ENCODE assay signal across 9 mouse cellular contexts in the genomic region with DNA sequence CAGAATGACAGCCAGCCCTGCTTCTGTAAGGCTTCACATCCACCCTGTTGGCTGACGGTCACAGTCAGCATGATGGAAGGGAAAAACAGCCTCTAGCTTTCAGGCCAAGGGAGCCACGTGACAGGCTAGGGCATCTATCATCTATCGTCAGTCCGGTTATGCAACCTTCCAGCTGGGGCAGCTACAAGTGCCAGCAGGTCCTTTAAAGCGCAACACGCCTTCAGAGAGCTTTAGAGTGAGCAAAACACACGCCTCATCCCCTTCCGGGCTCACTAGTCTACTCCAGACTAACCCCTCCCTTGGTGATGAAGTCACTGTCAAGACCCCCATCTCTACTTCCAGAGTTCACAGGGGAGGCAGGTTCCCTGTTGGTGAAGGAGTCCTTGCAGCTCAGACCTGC. TPM values are rescaled to one million over a fixed set of nuclear protein-coding genes. Genes with fewer than 3 reads are reported as not detected.
A peak's percentile ranks its signal among the peaks of the same experiment; 100 is the strongest.
DNase-seq lines count a peak whose midpoint lies in the region; ATAC-seq lines count a peak whose summit lies in the region.
"Had no signal": no experiment of that assay in that cellular context is flagged by ENCODE, and none has a peak within 500 bp of the region (broad histone marks: within the 10 kb centered on the region; RNA-seq: fewer than 3 reads in every experiment).

No protein-coding gene starts in this region.

- H3K4me1 ChIP-seq in intestine, embryonic 16.5 days (ENCODE audit: control insufficient read depth, insufficient read depth, low read length): peaks cover 35% of the 10 kb centered on the region
- H3K4me1 ChIP-seq: limb, embryonic 12.5 days had no signal

- no peaks in the 10 kb centered on the region for H3K27me3 ChIP-seq in intestine, embryonic 16.5 days (replicated peaks; ENCODE audit: control insufficient read depth, insufficient read depth, low read length)

- H3K27ac ChIP-seq in intestine, embryonic 16.5 days (ENCODE audit: low read length): peak overlapping the region; percentile 14; the same call in 1 of the 2 replicates
- H3K27ac ChIP-seq: limb, embryonic 12.5 days had no signal

- no peaks in the 10 kb centered on the region for H3K36me3 ChIP-seq in intestine, embryonic 16.5 days (ENCODE audit: control insufficient read depth, insufficient read depth, low read length)
- H3K36me3 ChIP-seq: limb, embryonic 12.5 days had no signal

- peak; percentile 51 for DNase-seq in gastrocnemius, adult 18-20 months (ENCODE audit: low spot score)
- no peak for DNase-seq in gastrocnemius, postnatal 4 days (ENCODE audit: low spot score in 2 of 2)
- DNase-seq in adrenal gland, postnatal 36 days: peak; percentile 79 to 84
- DNase-seq in lung, postnatal 36 days: peak; percentile 92
- DNase-seq in left cerebral cortex, adult 11 months (ENCODE audit: low spot score): no peak
- no peak for DNase-seq in cerebellum, adult 11 months

- H3K9me3 ChIP-seq in intestine, embryonic 16.5 days (ENCODE audit: control insufficient read depth, low read length): no peaks in the 10 kb centered on the region
- H3K9me3 ChIP-seq: limb, embryonic 12.5 days had no signal

- no peak overlapping the region for H3K9ac ChIP-seq in intestine, embryonic 16.5 days (ENCODE audit: low read depth, low read length)
- H3K9ac ChIP-seq: limb, embryonic 12.5 days had no signal

- no peak overlapping the region for H3K4me3 ChIP-seq in intestine, embryonic 16.5 days (ENCODE audit: low read length)
- H3K4me3 ChIP-seq: limb, embryonic 12.5 days had no signal

- ATAC-seq in intestine, embryonic 16.5 days: peak; percentile 80
- no peak for ATAC-seq in inflammation-experienced regulatory T-cells, adult 6 months

- 15% methylated on average over 8 of the region's 8 CpGs for WGBS in intestine, embryonic 16.5 days

- H3K4me2 ChIP-seq in intestine, embryonic 16.5 days (ENCODE audit: low read depth, low read length): no peak overlapping the region
- H3K4me2 ChIP-seq: limb, embryonic 12.5 days had no signal

RNA-seq across cellular contexts. Expression of gene Ripk4, which starts 11.7 kb away (rescaled TPM):
- total RNA-seq in gastrocnemius, adult 18-20 months (2021): not detected
- total RNA-seq in gastrocnemius, postnatal 4 days (2021): not detected
- total RNA-seq in adrenal gland, postnatal 36 days (2021): under 1 TPM; 0.16 to 0.63 TPM
- polyA plus RNA-seq in intestine, embryonic 16.5 days (2015; fragmentation: Nextera tagmentation; extraction: Ambion mirVana): 21.8 and 22.7 TPM in 2 replicates
- polyA plus RNA-seq in inflammation-experienced regulatory T-cells, adult 6 months (2017; shearing (Covaris generic)): under 1 TPM in 2 of 3 experiments, not detected in 1; 0.10 to 0.50 TPM

Comparison
In these comparisons a context has a peak if more than half of its experiments do, and no peak if none do; other contexts are left out.
1. DNase-seq: peak in gastrocnemius, adult 18-20 months (single experiment), adrenal gland, postnatal 36 days (2 of 2) and lung, postnatal 36 days (single experiment); none in gastrocnemius, postnatal 4 days (0 of 2), left cerebral cortex, adult 11 months (single experiment) and cerebellum, adult 11 months (single experiment).